Mouse (Mus musculus): ENCODE results near the gene Tenm1.

Tenm1 gene

GRCm38 (mm10) chrX:42718078-42718785, 710.7 kb downstream of the Tenm1 start:
- DNase-seq = no peak

GRCm38 (mm10) chrX:42700291-42700690, 728.6 kb downstream of the Tenm1 start:
- no peak for DNase-seq

- DNase-seq = no peak
Measured at GRCm38 (mm10) chrX:42647131-42647530, 781.8 kb downstream of the Tenm1 start.

GRCm38 (mm10) chrX:42580521-42580920, 848.4 kb downstream of the Tenm1 start:
- DNase-seq = no peak

DNA sequence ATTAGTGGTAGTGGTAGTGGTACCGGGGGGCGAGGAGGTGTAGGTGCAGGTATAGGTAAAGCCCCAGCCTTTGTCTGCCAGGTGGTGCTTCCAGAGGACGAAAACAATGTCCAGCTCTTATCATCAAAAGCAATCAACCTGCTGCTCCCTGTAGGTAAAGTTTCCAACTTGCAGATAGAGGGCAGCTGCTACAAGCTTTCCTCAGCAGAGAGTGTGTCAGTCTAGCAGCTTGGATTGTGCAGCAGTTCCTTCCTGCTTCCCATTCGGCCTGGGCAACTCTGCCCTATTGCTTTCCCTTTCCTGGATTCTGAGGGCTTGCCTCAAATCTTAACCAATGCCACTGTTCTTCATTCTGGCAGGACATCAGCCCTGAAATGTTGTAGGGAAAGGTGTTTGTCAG, 870.2 kb downstream of the Tenm1 start:
- DNase-seq = no peak

DNA sequence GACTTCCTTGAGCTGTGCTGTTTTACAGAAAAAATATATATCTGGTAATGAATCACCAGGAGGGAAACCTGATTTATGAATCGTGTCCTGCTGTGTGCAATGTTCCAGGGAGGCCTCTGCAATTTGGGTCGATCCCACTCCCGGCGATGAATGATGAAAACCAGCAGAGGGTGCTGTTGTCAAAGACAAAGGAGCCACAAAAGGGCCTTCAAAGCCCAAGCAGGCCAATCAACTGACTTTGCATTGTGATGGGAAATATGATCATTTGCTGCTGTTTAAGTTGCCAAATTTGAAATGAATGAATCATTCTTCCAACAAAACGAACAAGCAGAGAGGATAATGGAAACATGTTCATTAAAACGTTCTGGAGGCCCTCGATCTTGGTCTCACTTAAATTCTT, 871.6 kb downstream of the Tenm1 start:
- peak; percentile 13 to 34 for DNase-seq

DNA sequence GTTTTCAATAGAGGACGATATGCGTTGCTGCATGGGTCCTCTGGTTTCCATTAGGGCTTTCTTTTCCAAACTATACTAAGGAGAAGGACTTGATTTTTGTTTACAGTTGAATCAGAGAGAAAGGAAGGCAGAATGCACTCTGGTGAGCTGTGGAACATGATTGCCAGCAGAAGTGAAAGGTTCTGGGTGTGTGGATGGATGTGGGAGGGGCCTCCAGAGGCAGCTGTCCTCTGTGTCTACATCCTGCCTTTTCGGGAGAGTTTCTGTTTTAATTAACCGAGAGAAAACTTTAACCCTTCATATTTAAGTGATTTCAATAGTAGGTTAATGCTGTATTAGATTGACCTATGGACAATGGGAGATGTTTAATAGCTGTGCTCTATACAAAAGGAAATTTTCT, 880.4 kb downstream of the Tenm1 start:
- peak; percentile 17 to 24 for DNase-seq

DNA sequence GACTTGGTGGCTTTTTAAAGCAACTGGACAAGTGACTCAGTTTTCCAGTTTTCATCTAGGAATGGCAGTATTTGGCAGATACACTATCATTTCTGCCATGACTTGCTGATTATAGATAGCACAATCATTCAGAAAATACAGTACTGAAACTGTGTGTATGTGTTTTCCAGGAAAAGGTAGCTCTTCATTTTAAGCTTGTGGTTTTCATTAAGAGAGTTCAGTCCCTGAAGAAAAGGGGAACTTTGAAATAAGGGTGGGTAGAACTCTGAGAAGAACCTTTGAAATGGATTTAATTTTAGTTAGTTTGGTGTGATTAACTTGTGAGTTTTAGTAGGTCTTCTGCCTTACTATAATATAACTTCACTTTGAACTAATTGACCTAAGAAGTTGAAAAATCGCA, 883.9 kb downstream of the Tenm1 start:
- no peak for DNase-seq

- DNase-seq = peak; percentile 16 to 53
Measured at GRCm38 (mm10) chrX:42540756-42541053, 888.2 kb downstream of the Tenm1 start.

DNA sequence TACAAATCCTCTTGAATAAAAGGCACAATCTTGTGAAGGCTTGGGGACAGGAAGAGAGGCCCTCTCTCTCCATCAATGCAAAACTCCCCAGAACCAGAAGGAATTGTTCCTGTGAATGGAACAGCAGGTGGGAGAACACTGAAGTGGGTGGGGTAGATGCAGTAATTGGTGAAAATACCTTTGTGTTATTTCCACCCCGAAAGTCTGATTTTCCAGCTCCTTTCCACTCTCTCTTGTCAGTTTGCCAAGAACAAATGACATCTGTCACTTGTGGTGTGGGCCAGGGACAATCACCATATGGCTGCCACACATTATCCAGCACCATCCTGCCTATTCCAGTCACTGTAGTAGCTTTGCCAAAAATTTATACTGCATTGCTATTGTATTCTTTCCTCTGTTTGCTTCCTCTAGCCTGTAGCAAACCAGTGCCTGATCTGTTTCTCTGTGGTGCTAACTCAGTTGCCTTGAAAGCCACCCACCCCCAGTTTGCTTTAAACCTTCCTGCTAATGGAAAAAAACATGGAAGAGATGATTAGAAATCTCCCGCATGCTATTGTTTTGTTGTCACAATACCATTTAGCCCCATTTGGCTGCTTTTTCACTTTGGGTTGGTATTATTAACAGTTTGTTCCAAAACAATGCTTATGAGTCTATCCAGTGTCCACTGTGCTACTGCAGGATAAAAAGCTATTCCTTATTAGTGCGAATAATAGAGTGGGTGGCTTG, 888.7 kb downstream of the Tenm1 start:
- DNase-seq = peak in 1 of 2 experiments; percentile 20

- DNase-seq = no peak
Measured at GRCm38 (mm10) chrX:42530703-42531102, 898.2 kb downstream of the Tenm1 start.

DNA sequence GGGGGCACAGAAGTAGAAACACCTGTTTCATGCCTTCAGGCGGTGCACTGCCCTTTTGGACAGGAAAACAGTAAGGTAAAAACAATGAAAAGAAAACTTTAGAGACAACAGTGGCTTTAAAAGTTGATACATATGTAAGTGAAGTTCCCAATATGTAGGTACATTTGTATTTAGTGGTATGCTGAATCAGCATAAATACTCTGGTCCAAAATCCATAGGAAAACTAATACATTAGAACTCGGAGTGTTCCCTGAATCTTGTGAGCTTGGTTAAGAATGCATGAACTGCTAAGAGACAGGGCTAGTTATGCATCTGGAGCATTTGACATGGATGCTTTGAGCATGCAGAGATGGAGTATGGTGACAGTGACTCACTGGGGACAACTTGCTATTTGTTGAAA, 906.1 kb downstream of the Tenm1 start:
- no peak for DNase-seq

GRCm38 (mm10) chrX:42512567-42512966, 916.4 kb downstream of the Tenm1 start:
- peak in 1 of 2 experiments; percentile 39 for DNase-seq

- no peak for DNase-seq
Measured at GRCm38 (mm10) chrX:42511105-42511504, 917.8 kb downstream of the Tenm1 start.

- DNase-seq = peak; percentile 44 to 77
Measured at GRCm38 (mm10) chrX:42502291-42503043, 926.5 kb downstream of the Tenm1 start, which contains the start of gene Sh2d1a. Sh2d1a (plus strand) TSS chrX:42502453.

- DNase-seq = no peak
Measured at GRCm38 (mm10) chrX:42500538-42500937, 928.4 kb downstream of the Tenm1 start.

DNA sequence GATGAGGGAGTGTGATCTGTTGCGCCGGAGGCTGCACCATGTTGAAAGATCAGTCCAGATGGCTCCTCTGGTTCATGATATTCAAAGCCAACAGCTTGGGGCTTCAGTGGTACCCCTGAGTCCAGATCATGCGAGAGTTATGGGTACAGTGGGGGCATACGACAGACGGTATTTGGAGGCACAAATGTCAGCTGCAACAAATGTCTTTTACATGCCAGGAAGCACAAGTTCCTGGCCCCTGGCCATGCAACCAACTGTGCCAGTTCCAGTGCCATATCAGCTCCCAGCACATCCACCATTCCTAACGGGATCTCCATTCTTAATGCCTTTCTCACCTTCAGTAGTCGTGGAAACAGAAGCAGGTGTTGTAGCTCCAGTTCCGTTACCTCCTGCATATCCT, 938.6 kb downstream of the Tenm1 start:
- DNase-seq = no peak

DNA sequence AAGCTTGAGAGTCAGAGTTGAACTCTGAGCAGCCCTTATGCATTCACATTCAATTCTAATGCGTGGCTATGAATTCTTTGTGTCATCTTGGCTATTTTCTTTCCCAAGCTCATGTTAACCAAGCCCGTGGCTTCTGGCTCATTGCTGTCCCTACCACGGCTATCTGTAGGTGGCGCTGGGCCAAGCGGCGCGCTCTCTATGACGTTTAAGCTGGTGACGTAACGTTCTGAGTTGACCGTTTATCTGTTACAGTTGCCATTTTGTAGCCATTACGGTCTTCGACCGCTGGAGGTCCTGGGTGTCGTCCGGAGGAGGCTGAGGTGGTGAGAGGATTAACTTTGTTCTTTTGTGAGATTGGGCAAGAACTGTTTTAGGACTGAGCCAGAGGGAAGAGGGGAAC, 939.5 kb downstream of the Tenm1 start, which contains the start of gene Tex13c2:
Gene Tex13c2, plus strand, starts transcription at position 246 of the 400 bp plus-strand sequence.
- DNase-seq = no peak

Data from thymus, adult 18-20 months (tissue).